Mouse (Mus musculus): Measurements from ENCODE around the gene Thrb. TPM values are rescaled to one million over a fixed set of nuclear protein-coding genes. Genes with fewer than 3 reads are reported as not detected.

The Thrb gene
- polyA plus RNA-seq, 1 experiment = 0.65 TPM

GRCm38 (mm10) chr14:17767987-17768386, 107.9 kb downstream of the Thrb start:
- Histone ChIP-seq H3K27me3 (ENCODE audit: control insufficient read depth, insufficient read depth, low read length) (no peaks in the 10 kb centered on the region), H3K4me3 (ENCODE audit: extremely low read depth, insufficient read depth, insufficient read length) (no peak overlapping the region), H3K27ac (ENCODE audit: insufficient read depth, low read length) (no peak overlapping the region), H3K36me3 (ENCODE audit: control insufficient read depth, insufficient read depth, low read length) (no peaks in the 10 kb centered on the region), H3K4me1 (ENCODE audit: control insufficient read depth, insufficient read depth, insufficient read length) (no peaks in the 10 kb centered on the region)
- TF ChIP-seq CTCF (IDR thresholded peaks at IDR 0.05; ENCODE audit: extremely low read depth, insufficient read depth, insufficient read length, insufficient replicate concordance) (no peak), POLR2A (IDR thresholded peaks at IDR 0.05; ENCODE audit: low read depth, low read length) (no peak)
- WGBS = 60% methylated on average over 2 of the region's 2 CpGs
- no peak for DNase-seq (ENCODE audit: low read depth in 1 of 2, low spot score in 2 of 2)

GRCm38 (mm10) chr14:17774404-17774803, 114.3 kb downstream of the Thrb start:
- Histone ChIP-seq H3K27me3 (ENCODE audit: control insufficient read depth, insufficient read depth, low read length) (no peaks in the 10 kb centered on the region), H3K36me3 (ENCODE audit: control insufficient read depth, insufficient read depth, low read length) (no peaks in the 10 kb centered on the region), H3K27ac (ENCODE audit: insufficient read depth, low read length) (no peak overlapping the region), H3K4me3 (ENCODE audit: extremely low read depth, insufficient read depth, insufficient read length) (no peak overlapping the region), H3K4me1 (ENCODE audit: control insufficient read depth, insufficient read depth, insufficient read length) (no peaks in the 10 kb centered on the region)
- TF ChIP-seq CTCF (IDR thresholded peaks at IDR 0.05; ENCODE audit: extremely low read depth, insufficient read depth, insufficient read length, insufficient replicate concordance) (no peak), POLR2A (IDR thresholded peaks at IDR 0.05; ENCODE audit: low read depth, low read length) (no peak)
- 78% methylated on average over 2 of the region's 2 CpGs for WGBS
- DNase-seq (ENCODE audit: low read depth in 1 of 2, low spot score in 2 of 2) = no peak

- Histone ChIP-seq H3K27me3 (ENCODE audit: control insufficient read depth, insufficient read depth, low read length) (no peaks in the 10 kb centered on the region), H3K4me3 (ENCODE audit: extremely low read depth, insufficient read depth, insufficient read length) (no peak overlapping the region), H3K36me3 (ENCODE audit: control insufficient read depth, insufficient read depth, low read length) (no peaks in the 10 kb centered on the region), H3K27ac (ENCODE audit: insufficient read depth, low read length) (no peak overlapping the region), H3K4me1 (ENCODE audit: control insufficient read depth, insufficient read depth, insufficient read length) (no peaks in the 10 kb centered on the region)
- TF ChIP-seq POLR2A (IDR thresholded peaks at IDR 0.05; ENCODE audit: low read depth, low read length) (no peak), CTCF (IDR thresholded peaks at IDR 0.05; ENCODE audit: extremely low read depth, insufficient read depth, insufficient read length, insufficient replicate concordance) (no peak)
- 84% methylated on average over 4 of the region's 4 CpGs for WGBS
- DNase-seq (ENCODE audit: low read depth in 1 of 2, low spot score in 2 of 2) = no peak
These were observed 121.9 kb downstream of the Thrb start for GRCm38 (mm10) chr14:17781921-17782320.

- WGBS = 47% methylated on average over 5 of the region's 5 CpGs
- TF ChIP-seq POLR2A (IDR thresholded peaks at IDR 0.05; ENCODE audit: low read depth, low read length) (no peak), CTCF (IDR thresholded peaks at IDR 0.05; ENCODE audit: extremely low read depth, insufficient read depth, insufficient read length, insufficient replicate concordance) (no peak)
- H3K27me3 ChIP-seq (ENCODE audit: control insufficient read depth, insufficient read depth, low read length) = no peaks in the 10 kb centered on the region
- no peaks in the 10 kb centered on the region for H3K36me3 ChIP-seq (ENCODE audit: control insufficient read depth, insufficient read depth, low read length)
- H3K4me1 ChIP-seq (ENCODE audit: control insufficient read depth, insufficient read depth, insufficient read length) = no peaks in the 10 kb centered on the region
- H3K4me3 ChIP-seq (ENCODE audit: extremely low read depth, insufficient read depth, insufficient read length) = no peak overlapping the region
- no peak for DNase-seq (ENCODE audit: low read depth in 1 of 2, low spot score in 2 of 2)
- no peak overlapping the region for H3K27ac ChIP-seq (ENCODE audit: insufficient read depth, low read length)
These were observed 124.2 kb downstream of the Thrb start for GRCm38 (mm10) chr14:17784207-17784806.

- Histone ChIP-seq H3K36me3 (ENCODE audit: control insufficient read depth, insufficient read depth, low read length) (no peaks in the 10 kb centered on the region), H3K27ac (ENCODE audit: insufficient read depth, low read length) (no peak overlapping the region), H3K4me1 (ENCODE audit: control insufficient read depth, insufficient read depth, insufficient read length) (no peaks in the 10 kb centered on the region), H3K4me3 (ENCODE audit: extremely low read depth, insufficient read depth, insufficient read length) (no peak overlapping the region), H3K27me3 (ENCODE audit: control insufficient read depth, insufficient read depth, low read length) (no peaks in the 10 kb centered on the region)
- DNase-seq (ENCODE audit: low read depth in 1 of 2, low spot score in 2 of 2) = no peak
- WGBS = 85% methylated on average over 3 of the region's 3 CpGs
- TF ChIP-seq CTCF (IDR thresholded peaks at IDR 0.05; ENCODE audit: extremely low read depth, insufficient read depth, insufficient read length, insufficient replicate concordance) (no peak), POLR2A (IDR thresholded peaks at IDR 0.05; ENCODE audit: low read depth, low read length) (no peak)
These were observed 125.3 kb downstream of the Thrb start for GRCm38 (mm10) chr14:17785370-17785769.

- WGBS = 73% methylated on average over 2 of the region's 2 CpGs
- Histone ChIP-seq H3K36me3 (ENCODE audit: control insufficient read depth, insufficient read depth, low read length) (no peaks in the 10 kb centered on the region), H3K27ac (ENCODE audit: insufficient read depth, low read length) (no peak overlapping the region), H3K4me3 (ENCODE audit: extremely low read depth, insufficient read depth, insufficient read length) (no peak overlapping the region), H3K4me1 (ENCODE audit: control insufficient read depth, insufficient read depth, insufficient read length) (no peaks in the 10 kb centered on the region), H3K27me3 (ENCODE audit: control insufficient read depth, insufficient read depth, low read length) (no peaks in the 10 kb centered on the region)
- no peak for DNase-seq (ENCODE audit: low read depth in 1 of 2, low spot score in 2 of 2)
- TF ChIP-seq POLR2A (IDR thresholded peaks at IDR 0.05; ENCODE audit: low read depth, low read length) = no peak
These were observed 126.2 kb downstream of the Thrb start for GRCm38 (mm10) chr14:17786249-17786648.

- TF ChIP-seq POLR2A (IDR thresholded peaks at IDR 0.05; ENCODE audit: low read depth, low read length) (no peak), CTCF (IDR thresholded peaks at IDR 0.05; ENCODE audit: extremely low read depth, insufficient read depth, insufficient read length, insufficient replicate concordance) (no peak)
- Histone ChIP-seq H3K27ac (ENCODE audit: insufficient read depth, low read length) (no peak overlapping the region), H3K36me3 (ENCODE audit: control insufficient read depth, insufficient read depth, low read length) (no peaks in the 10 kb centered on the region), H3K27me3 (ENCODE audit: control insufficient read depth, insufficient read depth, low read length) (no peaks in the 10 kb centered on the region), H3K4me3 (ENCODE audit: extremely low read depth, insufficient read depth, insufficient read length) (no peak overlapping the region), H3K4me1 (ENCODE audit: control insufficient read depth, insufficient read depth, insufficient read length) (no peaks in the 10 kb centered on the region)
- 83% methylated on average over 3 of the region's 3 CpGs for WGBS
- DNase-seq (ENCODE audit: low read depth in 1 of 2, low spot score in 2 of 2) = no peak
These were observed 144.0 kb downstream of the Thrb start for GRCm38 (mm10) chr14:17803934-17804602.
